Mouse (Mus musculus): ENCODE results near the gene Grk5.
"Not testable (repeated sequence)": the region's sequence is repeated elsewhere in the genome, so short reads cannot be mapped to it uniquely, and the experiment has no call there.

Grk5 gene

GRCm38 (mm10) chr19:60911653-60912052 is 22.1 kb downstream of the Grk5 start:
- no peak for DNase-seq (ENCODE audit: low spot score)

- DNase-seq (ENCODE audit: low spot score) = no peak
Measured at GRCm38 (mm10) chr19:60915236-60915635, 25.7 kb downstream of the Grk5 start.

- DNase-seq (ENCODE audit: low spot score) = no peak
Measured at GRCm38 (mm10) chr19:60915862-60916261, 26.3 kb downstream of the Grk5 start.

- DNase-seq (ENCODE audit: low spot score) = no peak
Measured at GRCm38 (mm10) chr19:60916869-60917570, 27.5 kb downstream of the Grk5 start.

GRCm38 (mm10) chr19:60924534-60924933 is 35.0 kb downstream of the Grk5 start:
- not testable (repeated sequence) for DNase-seq (ENCODE audit: low spot score)

GRCm38 (mm10) chr19:60935001-60935400 is 45.5 kb downstream of the Grk5 start:
- no peak for DNase-seq (ENCODE audit: low spot score)

GRCm38 (mm10) chr19:60939954-60940379 is 50.4 kb downstream of the Grk5 start:
- no peak for DNase-seq (ENCODE audit: low spot score)

GRCm38 (mm10) chr19:60940866-60941265 is 51.3 kb downstream of the Grk5 start:
- no peak for DNase-seq (ENCODE audit: low spot score)

- DNase-seq (ENCODE audit: low spot score) = peak; percentile 14
Measured at GRCm38 (mm10) chr19:60945801-60946311, 56.3 kb downstream of the Grk5 start.

- DNase-seq (ENCODE audit: low spot score) = no peak
Measured at GRCm38 (mm10) chr19:60946656-60947055, 57.1 kb downstream of the Grk5 start.

GRCm38 (mm10) chr19:60948996-60949395 is 59.4 kb downstream of the Grk5 start:
- no peak for DNase-seq (ENCODE audit: low spot score)

GRCm38 (mm10) chr19:60950056-60950869 is 60.7 kb downstream of the Grk5 start:
- DNase-seq (ENCODE audit: low spot score) = no peak

GRCm38 (mm10) chr19:60955131-60955530 is 65.6 kb downstream of the Grk5 start:
- DNase-seq (ENCODE audit: low spot score) = no peak

- DNase-seq (ENCODE audit: low spot score) = no peak
Measured at GRCm38 (mm10) chr19:60955712-60956111, 66.2 kb downstream of the Grk5 start.

GRCm38 (mm10) chr19:60956198-60956750 is 66.7 kb downstream of the Grk5 start:
- no peak for DNase-seq (ENCODE audit: low spot score)

GRCm38 (mm10) chr19:60959706-60960230 is 70.2 kb downstream of the Grk5 start:
- DNase-seq (ENCODE audit: low spot score) = no peak

GRCm38 (mm10) chr19:60962358-60963061 is 73.0 kb downstream of the Grk5 start:
- no peak for DNase-seq (ENCODE audit: low spot score)

- DNase-seq (ENCODE audit: low spot score) = no peak
Measured at GRCm38 (mm10) chr19:60967909-60968308, 78.4 kb downstream of the Grk5 start.

GRCm38 (mm10) chr19:60970406-60970805 is 80.9 kb downstream of the Grk5 start:
- DNase-seq (ENCODE audit: low spot score) = no peak

GRCm38 (mm10) chr19:60971598-60971997 is 82.0 kb downstream of the Grk5 start:
- DNase-seq (ENCODE audit: low spot score) = no peak

GRCm38 (mm10) chr19:60972281-60973015 is 82.9 kb downstream of the Grk5 start:
- DNase-seq (ENCODE audit: low spot score) = no peak

Data from ovary, postnatal 14 days (tissue).